Mouse (Mus musculus) G1E (cell line): ENCODE data around the gene Atp6v1e1. TPM values are rescaled to one million over a fixed set of nuclear protein-coding genes. Genes with fewer than 3 reads are reported as not detected.

Source experiments
- ATAC-seq: 2 replicates; pipeline ENCODE4 v1.8.0; 2016; ENCODE audit warnings: mild to moderate bottlenecking; ENCODE audit not compliant: insufficient number of reproducible peaks, poor library complexity, low FRiP score, severe bottlenecking; ENCODE audit errors: extremely low read depth
- DNase-seq: peaks from one replicate; pipeline ENCODE4 v3.0.0; 2012; ENCODE audit warnings: low spot score
- H3K27me3 ChIP-seq: 2 replicates; pipeline ENCODE4 v1.6.1; 2012; ENCODE audit warnings: mild to moderate bottlenecking, low read length, inconsistent platforms; ENCODE audit not compliant: insufficient read depth
- H3K36me3 ChIP-seq: replicated peaks from 2 replicates; pipeline ENCODE3; 2012; ENCODE audit warnings: mild to moderate bottlenecking, inconsistent platforms
- H3K4me1 ChIP-seq: 2 replicates; pipeline ENCODE4 v1.6.1; 2012; ENCODE audit warnings: low read depth, low read length, inconsistent platforms, mixed read lengths; ENCODE audit not compliant: insufficient read depth
- H3K4me3 ChIP-seq: 2 replicates; pipeline ENCODE4 v1.5.1; 2012; ENCODE audit warnings: low read depth, mild to moderate bottlenecking, inconsistent platforms, low read length, moderate library complexity, mixed read lengths
- H3K9me3 ChIP-seq: replicated peaks from 2 replicates; pipeline ENCODE4 v1.6.1; 2012; ENCODE audit warnings: inconsistent platforms
- CTCF ChIP-seq: IDR thresholded peaks from 2 replicates; pipeline ENCODE4 v1.5.1; 2012; ENCODE audit warnings: low read depth, low read length, inconsistent platforms, mixed read lengths
- GATA1 ChIP-seq: IDR thresholded peaks from 2 replicates; pipeline ENCODE4 v1.6.1; 2012; ENCODE audit warnings: borderline replicate concordance, low read length, inconsistent platforms, mixed read lengths
- GATA2 ChIP-seq: IDR thresholded peaks from 2 replicates; pipeline ENCODE4 v1.6.1; 2012; ENCODE audit warnings: low read depth, low read length, inconsistent platforms, borderline replicate concordance
- POLR2AphosphoS5 ChIP-seq: IDR thresholded peaks from 2 replicates; pipeline ENCODE4 v1.6.1; 2012; ENCODE audit warnings: low read depth, low read length, inconsistent platforms; ENCODE audit not compliant: insufficient replicate concordance
- TAL1 ChIP-seq: conservative IDR thresholded peaks from 2 replicates; pipeline ENCODE4 v1.6.1; 2012; ENCODE audit warnings: low read depth, low read length, inconsistent platforms, mixed read lengths
- polyA plus RNA-seq: library from polyadenylated mRNA; stranded (reverse); fragments of >175 nt; gene quantifications from 2 replicates; pipeline ENCODE4 v1.2.3, GENCODE M21; 2012
- total RNA-seq, 2 experiments: library from RNA; stranded (forward) in 1 of 2; stranded (reverse) in 1 of 2; fragments of 200-1000 nt in 1 of 2; fragments of >200 nt in 1 of 2; fragmentation: Nextera tagmentation in 1 of 2; gene quantifications; 2 replicates each; pipeline ENCODE4 v1.2.3; 2014 to 2017

Gene Atp6v1e1
- total and polyA plus RNA-seq, 3 experiments: 50.0 to 247 (median 124) TPM

- H3K36me3 ChIP-seq: peaks cover 2% of the 10 kb centered on the region
- no peak for ATAC-seq
- DNase-seq: no peak
- TF ChIP-seq GATA1: no peak
- TF ChIP-seq CTCF: no peak
- TF ChIP-seq TAL1: no peak
- TF ChIP-seq GATA2: no peak
- no peak for TF ChIP-seq POLR2AphosphoS5
- H3K4me3 ChIP-seq: no peak overlapping the region
- no peaks in the 10 kb centered on the region for H3K9me3 ChIP-seq
- peaks cover 6% of the 10 kb centered on the region for H3K27me3 ChIP-seq
- H3K4me1 ChIP-seq: no peaks in the 10 kb centered on the region
Observed at GRCm38 (mm10) chr6:120769972-120770371, 52.6 kb downstream of the Atp6v1e1 start.

- H3K4me1 ChIP-seq: no peaks in the 10 kb centered on the region
- DNase-seq (no peak), ATAC-seq (no peak)
- H3K4me3 ChIP-seq: no peak overlapping the region
- no peak for TF ChIP-seq POLR2AphosphoS5
- TF ChIP-seq CTCF: no peak
- no peak for TF ChIP-seq GATA2
- no peak for TF ChIP-seq GATA1
- no peak for TF ChIP-seq TAL1
- no peaks in the 10 kb centered on the region for H3K9me3 ChIP-seq
- peaks cover 19% of the 10 kb centered on the region for H3K27me3 ChIP-seq
- peaks cover 7% of the 10 kb centered on the region for H3K36me3 ChIP-seq
Observed at GRCm38 (mm10) chr6:120761151-120761550, 61.4 kb downstream of the Atp6v1e1 start.

- TF ChIP-seq GATA1 (no peak), TAL1 (no peak), POLR2AphosphoS5 (no peak), GATA2 (no peak), CTCF (no peak)
Observed at GRCm38 (mm10) chr6:120746416-120746815, 76.2 kb downstream of the Atp6v1e1 start.

More at GRCm38 (mm10) chr6:120746416-120746815, 76.2 kb downstream of the Atp6v1e1 start:
- Histone ChIP-seq H3K9me3 (no peaks in the 10 kb centered on the region), H3K36me3 (no peaks in the 10 kb centered on the region), H3K4me3 (no peak overlapping the region), H3K4me1 (no peaks in the 10 kb centered on the region), H3K27me3 (peaks cover 11% of the 10 kb centered on the region; the same call in 1 of the 2 replicates)
- no peak for ATAC-seq
- no peak for DNase-seq

Other genes starting within 250 kb of the Atp6v1e1 start
- 22.7 and 24.9 TPM in 2 replicates for gene Cecr2, start 156.4 kb downstream of the Atp6v1e1 start, total RNA-seq (2014; fragmentation: Nextera tagmentation)
- 1.9 and 2.5 TPM in 2 replicates for gene Cecr2, start 156.4 kb downstream of the Atp6v1e1 start, total RNA-seq (2017)
- 6.2 and 6.4 TPM in 2 replicates for gene Cecr2, start 156.4 kb downstream of the Atp6v1e1 start, polyA plus RNA-seq
- not detected in 2 replicates for gene Slc25a18, start 49.2 kb downstream of the Atp6v1e1 start, total RNA-seq (2014; fragmentation: Nextera tagmentation)
- gene Slc25a18, start 49.2 kb downstream of the Atp6v1e1 start, total RNA-seq (2017): 0.05 and 0.12 TPM in 2 replicates
- gene Slc25a18, start 49.2 kb downstream of the Atp6v1e1 start, polyA plus RNA-seq: 0.06 TPM in 1 of 2 replicates, not detected in the other
- 85.0 and 85.7 TPM in 2 replicates for gene Bcl2l13, start 13.4 kb upstream of the Atp6v1e1 start, total RNA-seq (2014; fragmentation: Nextera tagmentation)
- 31.0 and 37.0 TPM in 2 replicates for gene Bcl2l13, start 13.4 kb upstream of the Atp6v1e1 start, total RNA-seq (2017)
- 450 and 524 TPM in 2 replicates for gene Bcl2l13, start 13.4 kb upstream of the Atp6v1e1 start, polyA plus RNA-seq
- 64.3 and 68.7 TPM in 2 replicates for gene Bid, start 94.1 kb upstream of the Atp6v1e1 start, total RNA-seq (2014; fragmentation: Nextera tagmentation)
- gene Bid, start 94.1 kb upstream of the Atp6v1e1 start, total RNA-seq (2017): 42.8 and 46.0 TPM in 2 replicates
- 27.0 and 34.1 TPM in 2 replicates for gene Bid, start 94.1 kb upstream of the Atp6v1e1 start, polyA plus RNA-seq